Mouse (Mus musculus) embryonic stem cell, embryonic (primary cell): ENCODE measurements at regions not wholly inside any gene's neighbourhood (a gene's known extent, or its start where the extent isn't known, plus 50 kb on each side); places are given as distances from the start of the nearest gene placed in this dataset.

Source experiments
- CTCF ChIA-PET, 4 experiments: fragments of 300-600 bp in 2 of 4; fragments of 350-600 bp in 2 of 4; sonication (Branson Sonifier 250); formaldehyde crosslinking; loops; one replicate each; lab custom pipeline; 2022; ENCODE audit warnings: inconsistent platforms in 2 of 4; lab: Charles Lee
- POLR2A ChIA-PET, 4 experiments: fragments of 300-600 bp in 2 of 4; fragments of 350-600 bp in 2 of 4; sonication (Branson Sonifier 250); formaldehyde crosslinking; loops; one replicate each; lab custom pipeline; 2022; ENCODE audit warnings: antibody characterized with exemption in 4 of 4, inconsistent platforms in 1 of 4; lab: Charles Lee

DNA sequence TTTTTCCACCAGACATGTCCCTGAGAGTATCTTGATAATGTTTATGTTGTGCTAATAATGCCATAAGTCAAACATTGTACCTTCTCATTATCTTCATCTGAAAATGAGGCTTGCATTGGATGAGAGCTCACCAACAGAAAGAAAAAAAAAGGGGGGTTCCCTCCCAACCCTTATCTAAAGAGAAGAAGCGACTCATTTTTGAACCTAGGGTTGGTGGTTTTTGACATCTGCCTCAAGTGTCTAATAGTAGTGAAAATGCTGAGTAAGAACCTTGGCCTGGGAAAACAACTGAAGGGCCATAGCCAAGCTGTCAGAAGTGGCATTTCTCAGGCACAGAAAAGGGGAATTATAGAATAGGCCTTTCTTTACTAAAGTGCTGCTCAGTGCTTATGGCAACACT is 577.3 kb downstream of the Adgrl2 start:
- CTCF ChIA-PET: no interaction called here
- POLR2A ChIA-PET: no interaction called here

DNA sequence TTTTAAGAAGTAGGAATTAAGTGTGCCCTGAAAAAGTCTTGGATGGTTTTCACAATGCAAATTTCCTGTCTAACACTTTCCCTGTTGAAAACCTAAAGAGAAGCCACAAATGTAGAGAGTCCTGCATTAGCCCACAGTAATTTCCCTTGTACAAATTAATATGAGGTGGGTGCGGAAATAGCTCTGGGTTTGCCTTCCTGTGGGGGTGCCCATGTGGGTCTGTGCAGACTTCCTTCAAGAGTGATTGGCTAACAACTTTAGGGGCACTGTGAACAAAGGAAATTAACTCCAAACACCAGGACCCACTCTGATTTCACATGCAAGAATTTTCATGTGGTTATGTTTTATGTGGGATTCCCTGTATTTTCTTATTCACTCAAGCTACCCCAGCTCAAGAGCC is 578.2 kb downstream of the Adgrl2 start:
- ChIA-PET POLR2A (no interaction called here), CTCF (no interaction called here)

DNA sequence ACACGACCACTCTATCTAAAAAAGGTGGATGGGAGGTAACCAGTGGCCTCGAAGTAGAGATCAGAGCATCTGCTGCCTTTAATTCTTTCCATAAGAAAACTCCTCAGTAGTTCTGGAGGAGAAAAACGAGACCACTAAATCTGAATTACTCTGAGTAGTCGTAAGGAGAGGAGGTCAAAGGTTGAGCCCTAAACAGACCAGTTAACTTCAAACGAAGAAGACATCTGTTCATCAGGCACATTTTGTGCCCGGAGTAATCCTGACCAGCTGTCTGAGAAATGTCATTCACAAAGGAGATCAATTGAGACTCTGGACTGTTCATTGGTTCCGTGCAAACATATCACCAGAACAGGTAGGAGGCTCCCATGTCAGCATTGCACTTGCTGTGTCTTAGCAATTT is 592.0 kb downstream of the Adgrl2 start:
- ChIA-PET CTCF (no interaction called here), POLR2A (no interaction called here)

DNA sequence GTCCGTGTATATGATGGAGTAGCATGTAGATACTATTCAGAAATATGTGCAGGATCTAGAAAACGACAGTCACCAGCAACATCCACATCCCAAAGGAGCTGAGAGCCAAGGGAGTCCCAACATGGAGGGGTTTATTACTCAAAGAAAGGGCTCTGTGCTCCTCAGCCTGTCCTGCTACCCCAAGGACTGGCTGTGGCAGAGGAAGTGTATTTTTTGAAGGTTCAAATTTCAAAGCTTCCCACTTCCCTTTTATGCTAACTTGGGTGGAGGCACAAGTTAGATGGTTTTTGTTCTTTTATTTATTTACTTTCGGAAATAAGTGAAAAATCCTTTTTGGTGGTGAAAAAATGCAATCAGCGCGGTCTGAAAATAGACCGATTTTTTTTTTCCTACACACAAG is 602.8 kb downstream of the Adgrl2 start:
- ChIA-PET CTCF (no interaction called here), POLR2A (no interaction called here)

DNA sequence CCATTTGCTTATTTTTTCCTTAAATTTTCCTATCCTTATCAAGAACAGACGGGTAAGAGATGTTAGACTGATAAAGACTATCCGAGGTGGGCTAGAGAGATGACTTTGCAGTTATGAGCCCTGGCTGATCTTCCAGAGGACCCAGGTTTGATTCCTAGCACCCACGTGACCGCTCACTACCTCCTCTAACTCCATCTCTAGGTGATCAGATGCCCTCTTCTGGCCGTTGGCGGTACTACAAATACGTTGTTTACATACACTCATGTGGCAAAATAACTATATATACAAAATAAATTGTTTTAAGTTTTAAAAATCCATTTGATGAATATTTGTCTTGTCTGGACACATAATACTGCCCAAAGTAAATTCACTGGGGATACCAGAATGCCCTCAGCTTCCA is 604.6 kb downstream of the Adgrl2 start:
- POLR2A ChIA-PET: no interaction called here

DNA sequence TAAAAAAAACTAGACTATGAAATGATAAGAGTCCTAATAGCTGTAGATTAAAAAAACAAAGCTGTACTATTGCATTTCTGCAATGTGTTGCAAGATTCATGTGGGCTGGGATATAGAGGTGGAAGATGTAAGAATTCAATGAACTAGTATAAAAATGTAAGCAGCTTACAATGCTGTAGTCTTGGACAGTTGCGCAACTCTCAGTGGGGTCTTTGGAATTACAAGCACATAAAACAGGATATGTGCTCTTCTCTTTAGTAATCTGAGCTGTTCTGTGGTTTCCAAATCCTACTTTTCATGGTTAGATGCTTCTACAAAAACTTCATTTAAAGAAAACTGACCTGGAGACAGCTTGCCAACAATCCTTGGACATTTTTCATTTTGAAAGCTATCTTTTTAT is 609.3 kb downstream of the Adgrl2 start:
- POLR2A ChIA-PET: no interaction called here
- CTCF ChIA-PET: no interaction called here

More for the DNA sequence above, 604.6 kb downstream of the Adgrl2 start:
- CTCF ChIA-PET: no interaction called here

DNA sequence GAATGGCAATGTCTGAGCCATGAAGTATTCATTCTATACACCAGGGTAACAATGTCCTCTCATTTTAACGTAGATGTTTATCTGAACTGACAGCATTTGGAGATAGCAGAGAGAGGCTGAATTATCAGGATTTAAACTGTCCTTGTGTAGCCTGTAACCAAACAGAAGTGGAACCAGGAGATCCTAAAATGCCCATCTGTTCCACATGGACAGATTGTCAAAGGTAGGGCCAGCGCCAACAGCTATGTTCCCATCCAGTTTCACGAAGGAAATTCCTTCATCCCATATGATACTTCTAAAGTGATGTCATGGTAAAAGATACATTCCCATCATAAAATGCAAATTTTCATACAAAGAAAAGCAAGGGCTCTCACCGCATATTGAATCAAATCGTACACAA is 627.0 kb downstream of the Adgrl2 start:
- CTCF ChIA-PET: no interaction called here
- POLR2A ChIA-PET: no interaction called here

DNA sequence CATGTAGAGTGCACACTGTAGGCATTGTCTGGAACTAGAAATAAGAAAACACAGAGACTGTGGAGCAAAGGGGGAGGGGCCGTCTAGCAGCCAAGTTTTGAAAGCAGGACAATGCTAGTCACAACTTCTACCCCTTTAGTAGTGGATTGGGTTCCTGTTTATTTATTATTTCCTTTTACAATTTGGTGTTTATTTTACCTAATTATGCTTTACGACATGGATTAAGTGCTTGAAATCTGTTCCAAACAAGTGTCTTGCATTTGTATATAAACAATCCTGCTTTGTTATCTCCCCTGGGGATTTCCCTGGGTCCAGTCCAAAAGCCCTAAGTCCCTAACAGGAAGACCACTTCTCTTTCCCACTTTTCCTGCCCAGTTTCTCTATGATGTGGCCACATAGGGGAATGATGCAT is 627.9 kb downstream of the Adgrl2 start:
- CTCF ChIA-PET: no interaction called here

DNA sequence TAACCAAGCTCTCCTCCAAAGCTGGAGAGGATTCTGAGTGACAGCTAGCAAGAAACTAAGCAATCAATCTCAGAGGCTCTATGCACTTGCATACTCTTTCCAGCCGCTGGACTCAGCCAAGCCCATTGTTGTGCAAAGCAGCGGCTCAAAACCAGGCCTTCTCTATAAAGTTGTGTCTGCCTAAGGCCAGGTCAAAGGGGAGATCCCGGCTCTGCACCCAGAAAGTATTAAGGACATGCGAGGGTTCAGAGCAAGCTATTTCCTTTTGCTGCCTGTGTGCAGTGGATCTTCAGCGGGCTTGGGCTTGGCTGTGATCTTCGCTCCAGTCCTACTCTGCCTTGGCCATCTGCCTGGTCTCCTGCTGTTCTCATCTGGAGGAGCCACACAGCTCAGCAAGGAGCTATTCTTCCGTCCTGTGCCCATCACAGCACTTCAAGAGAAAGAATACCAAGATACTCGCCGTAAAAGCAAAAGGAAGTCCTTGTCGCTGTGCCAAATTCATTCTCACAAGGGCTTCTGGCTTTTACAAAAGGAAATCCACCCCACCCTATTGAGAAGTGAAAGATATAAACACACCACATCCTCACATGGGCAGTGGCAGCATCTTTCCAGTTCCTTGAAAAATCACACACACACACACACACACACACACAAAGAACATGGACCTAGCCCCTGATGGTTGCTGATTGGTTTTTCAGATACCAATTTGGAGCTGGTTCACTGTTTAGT is 646.6 kb downstream of the Adgrl2 start:
- CTCF ChIA-PET: no interaction called here

More for the DNA sequence above, 627.9 kb downstream of the Adgrl2 start:
- POLR2A ChIA-PET: no interaction called here

DNA sequence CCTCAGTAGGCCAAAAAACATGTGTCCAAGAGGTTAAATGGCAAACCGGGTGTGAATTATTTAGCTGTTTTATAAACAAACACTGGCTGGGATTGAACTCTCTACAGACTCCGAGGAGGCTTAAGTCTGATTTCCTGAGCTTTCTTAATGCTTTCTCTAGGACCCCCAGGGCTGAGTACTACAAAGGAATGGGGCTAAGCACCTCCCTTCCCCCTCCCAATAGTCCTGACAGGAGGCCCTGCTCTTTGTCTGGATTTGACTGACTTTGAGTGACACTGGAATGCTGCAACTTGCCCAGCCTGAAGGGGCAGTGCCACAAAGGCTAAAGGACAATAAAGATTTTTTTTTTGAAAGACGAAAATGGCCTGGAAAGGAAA is 647.1 kb downstream of the Adgrl2 start:
- CTCF ChIA-PET: no interaction called here
- POLR2A ChIA-PET: interaction anchor here in 1 of 4 experiments (0.6 kb wide), 1 partner anchor 91 kb away, joined by 3 read pairs; no protein-coding TSS in a partner anchor

More for the DNA sequence above, 646.6 kb downstream of the Adgrl2 start:
- POLR2A ChIA-PET: interaction anchor here in 1 of 4 experiments (0.5 to 0.6 kb wide), 2 partner anchors 74 to 201 kb away, joined by 3 to 4 read pairs; no protein-coding TSS in a partner anchor

DNA sequence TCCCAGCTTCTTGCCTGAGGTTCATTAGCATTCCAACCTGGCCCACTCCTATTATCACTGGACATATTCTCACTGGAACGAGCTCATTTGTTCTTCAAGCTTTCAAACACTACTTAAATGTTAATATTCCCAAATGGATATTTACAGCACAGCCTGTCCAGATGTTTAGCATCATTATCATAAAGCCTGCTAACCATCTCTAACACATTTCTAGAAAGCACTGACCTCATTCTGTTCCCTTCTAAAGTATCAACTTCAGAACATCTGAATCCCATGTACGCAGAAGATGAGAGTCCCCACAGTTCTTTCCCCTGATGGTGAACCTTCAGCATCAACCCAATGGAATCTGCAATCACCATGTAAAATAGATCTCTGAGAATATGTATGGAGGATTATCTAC is 651.1 kb downstream of the Adgrl2 start:
- CTCF ChIA-PET: interaction anchor here in 1 of 4 experiments (0.7 kb wide), 1 partner anchor 1991 kb away, joined by 3 read pairs; no protein-coding TSS in a partner anchor
- POLR2A ChIA-PET: no interaction called here

DNA sequence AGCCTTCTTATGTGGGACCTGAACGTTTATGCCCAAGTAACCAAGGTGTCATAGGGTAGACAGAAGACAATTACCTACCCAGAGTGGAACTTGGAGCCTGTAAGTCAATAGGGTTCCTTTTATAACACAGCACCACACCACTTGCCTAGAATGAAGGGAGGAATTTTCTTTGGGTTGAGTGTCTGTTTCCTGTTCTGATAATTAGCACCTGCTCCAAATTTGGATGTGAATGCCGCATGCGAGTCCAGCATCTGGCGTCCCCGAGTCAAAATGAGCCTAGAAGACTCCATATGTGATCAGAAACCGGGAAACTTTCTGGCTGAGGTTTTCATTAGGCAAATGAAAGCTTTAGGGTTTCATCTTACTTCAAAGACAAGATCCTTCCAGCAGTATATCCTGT is 653.7 kb downstream of the Adgrl2 start:
- POLR2A ChIA-PET: no interaction called here
- CTCF ChIA-PET: no interaction called here

DNA sequence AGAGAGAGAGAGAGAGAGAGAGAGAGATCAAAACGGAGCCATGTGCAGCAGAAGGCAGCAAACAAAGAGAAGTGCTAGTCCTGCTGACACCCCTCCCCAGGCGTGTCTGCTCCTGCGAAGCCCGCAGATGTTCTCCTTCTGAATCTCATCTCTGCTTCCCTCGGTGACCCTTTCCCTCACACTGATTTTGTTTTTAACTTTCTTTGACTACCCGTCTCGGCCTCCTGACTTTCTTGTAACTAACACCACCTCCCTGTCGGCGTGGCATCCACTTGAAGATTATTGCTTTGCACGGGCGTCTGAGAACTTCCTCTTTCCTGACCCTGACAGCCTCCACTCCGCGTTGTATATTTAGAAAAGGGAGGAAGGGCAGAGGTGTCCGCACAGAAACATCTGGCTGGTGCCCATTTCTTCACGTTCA is 654.3 kb downstream of the Adgrl2 start:
- CTCF ChIA-PET: no interaction called here
- POLR2A ChIA-PET: no interaction called here

DNA sequence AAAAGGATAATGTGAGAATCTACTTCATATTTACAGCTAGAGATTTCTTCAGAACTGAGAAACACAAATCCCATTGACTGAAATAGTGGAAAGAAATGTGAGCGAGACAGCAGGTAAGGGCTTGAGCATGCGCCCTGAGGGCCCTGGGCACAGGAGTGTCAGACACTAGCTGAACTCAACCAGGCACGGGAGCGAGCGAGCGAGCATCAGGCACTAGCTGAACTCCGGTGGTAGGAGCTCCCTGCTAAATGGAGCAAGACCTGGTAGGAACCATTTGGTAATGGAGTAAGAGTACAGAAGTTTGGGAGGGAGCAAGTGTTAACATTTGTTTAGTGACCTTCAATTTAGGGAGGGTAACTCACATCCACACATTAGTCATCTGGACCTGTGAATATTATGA is 654.7 kb downstream of the Adgrl2 start:
- CTCF ChIA-PET: no interaction called here
- POLR2A ChIA-PET: no interaction called here

DNA sequence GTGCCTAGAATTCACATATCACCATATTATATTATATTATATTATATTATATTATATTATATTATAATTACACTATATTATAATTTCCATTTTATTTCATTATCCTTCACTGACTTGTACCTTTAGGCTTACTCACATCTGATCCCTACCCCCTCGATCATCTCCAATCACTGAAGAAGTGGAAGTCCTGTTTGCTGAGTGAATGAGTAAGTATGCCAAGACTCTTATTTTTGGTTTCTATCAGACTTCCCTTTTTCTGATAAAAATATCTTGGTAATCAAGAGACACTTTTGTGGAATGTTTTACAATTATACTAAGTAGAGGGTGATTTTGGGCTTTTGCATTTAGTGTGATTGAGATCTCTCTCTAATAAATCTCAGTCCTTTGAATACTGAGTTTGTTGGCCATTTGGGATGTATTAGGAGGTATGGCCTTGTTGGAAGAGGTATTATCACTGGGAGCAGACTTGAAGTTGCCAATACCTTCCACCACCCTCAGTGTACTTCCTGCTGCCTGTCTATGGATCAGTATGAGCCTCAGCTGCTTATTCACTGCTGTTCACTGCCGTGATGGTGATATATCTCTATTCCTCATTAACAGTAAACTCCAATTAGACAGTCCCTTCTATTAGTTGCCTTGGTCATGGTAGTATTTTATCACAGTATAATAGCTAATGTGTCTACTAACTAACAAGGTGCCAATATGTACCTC is 665.3 kb downstream of the Adgrl2 start:
- ChIA-PET POLR2A (no interaction called here), CTCF (no interaction called here)

DNA sequence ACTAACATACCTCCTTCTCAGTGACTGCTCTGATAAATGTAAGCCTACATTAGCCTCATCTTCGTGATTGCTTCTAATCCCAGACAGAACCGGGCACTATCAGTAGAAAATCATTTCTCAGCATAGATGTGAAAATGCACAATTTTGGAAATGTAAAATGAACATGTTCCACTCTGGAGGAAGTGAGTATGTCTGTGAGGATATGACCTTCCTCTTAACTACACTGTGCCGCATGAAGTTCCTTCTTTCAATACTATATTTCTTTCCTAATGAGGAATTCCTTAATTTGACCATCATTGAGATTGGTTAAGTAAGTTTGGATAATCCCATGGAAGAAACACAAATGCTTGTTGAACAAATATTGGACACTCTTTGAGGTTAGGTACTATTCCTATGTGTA is 668.5 kb downstream of the Adgrl2 start:
- ChIA-PET POLR2A (no interaction called here), CTCF (no interaction called here)

DNA sequence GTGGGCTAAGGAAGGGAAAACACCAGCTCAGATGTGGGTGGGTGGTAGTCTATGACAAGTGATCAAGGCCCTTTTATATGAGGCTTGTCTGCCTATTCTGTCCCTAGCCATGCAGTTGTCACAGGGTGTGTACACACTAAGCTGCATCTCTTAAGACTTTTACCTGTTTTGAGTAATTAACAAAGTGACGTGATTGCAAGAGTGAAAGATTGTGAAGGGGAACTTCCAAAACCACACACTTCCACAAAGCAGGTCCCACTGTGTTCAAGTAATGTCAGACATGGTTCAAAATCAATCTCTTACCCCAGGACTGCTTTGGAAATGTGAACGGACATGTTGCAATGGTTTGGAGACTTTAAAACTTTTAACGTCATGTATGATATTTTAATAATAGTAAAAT is 674.2 kb downstream of the Adgrl2 start:
- CTCF ChIA-PET: interaction anchor here in 1 of 4 experiments (0.6 kb wide), 1 partner anchor 1464 kb away, joined by 4 read pairs; no protein-coding TSS in a partner anchor
- POLR2A ChIA-PET: no interaction called here

DNA sequence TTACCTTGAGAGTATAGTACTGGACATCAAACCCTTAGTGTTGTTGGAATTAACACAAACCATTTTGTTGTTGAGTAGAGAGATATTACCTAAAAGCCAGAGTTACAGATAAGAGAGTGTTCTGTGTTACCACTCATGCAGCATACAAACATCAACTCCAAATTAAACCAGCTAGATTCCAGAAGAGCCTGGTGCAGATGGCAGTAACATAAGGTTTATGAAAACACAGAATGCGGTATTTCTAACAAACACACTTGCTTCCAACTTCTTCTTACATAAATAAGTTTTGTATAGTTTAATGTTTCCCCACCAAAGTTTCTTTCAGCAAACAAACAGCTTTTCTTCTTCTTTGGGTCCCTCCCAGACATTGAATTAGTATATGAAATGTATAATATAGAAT is 675.1 kb downstream of the Adgrl2 start:
- ChIA-PET POLR2A (no interaction called here), CTCF (no interaction called here)

DNA sequence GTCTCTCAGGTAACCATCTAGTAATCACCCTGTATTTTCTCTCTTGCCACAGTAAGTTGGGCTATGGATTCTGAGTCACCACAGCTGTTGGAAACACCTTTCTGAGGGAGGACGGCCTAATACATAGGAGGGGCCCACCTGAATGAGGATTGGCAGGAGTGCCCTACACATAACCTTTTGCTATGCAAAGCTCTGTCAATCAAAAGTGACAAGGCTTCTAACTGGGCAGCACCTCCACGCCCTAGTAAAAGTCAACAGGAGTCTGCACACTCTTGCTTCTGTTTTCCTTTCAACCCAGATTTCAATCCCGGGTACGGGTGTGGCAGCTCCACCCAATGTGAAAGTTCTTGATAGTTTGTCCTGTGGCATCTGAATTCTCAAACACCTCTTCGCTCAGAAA is 694.8 kb downstream of the Adgrl2 start:
- POLR2A ChIA-PET: interaction anchor here in 1 of 4 experiments (0.6 kb wide), 1 partner anchor 792 kb away, joined by 6 read pairs; no protein-coding TSS in a partner anchor
- CTCF ChIA-PET: no interaction called here

DNA sequence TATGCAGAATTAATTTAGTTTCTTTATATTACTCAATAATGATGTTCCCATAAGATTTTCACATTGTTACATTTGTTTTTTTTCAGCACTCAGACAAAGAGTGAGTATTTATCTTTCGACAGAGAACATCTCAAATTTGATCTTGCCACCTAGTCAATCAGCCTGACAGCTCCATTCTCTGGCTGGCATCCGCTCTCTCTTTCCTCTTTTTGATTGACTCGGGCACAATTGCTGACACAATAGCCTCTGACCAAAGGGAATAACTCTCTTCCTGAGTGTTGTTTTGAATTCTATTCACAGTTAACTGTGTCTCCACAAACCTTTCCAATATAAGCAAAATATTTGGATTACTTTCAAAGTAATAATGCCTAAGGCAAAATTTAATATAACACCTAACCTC is 711.4 kb downstream of the Adgrl2 start:
- ChIA-PET POLR2A (no interaction called here), CTCF (no interaction called here)
